Mouse (Mus musculus) forebrain, embryonic 14.5 days (tissue): ENCODE measurements around the gene Lipo1. TPM values are rescaled to one million over a fixed set of nuclear protein-coding genes. Genes with fewer than 3 reads are reported as not detected.
"Not testable (repeated sequence)": the region's sequence is repeated elsewhere in the genome, so short reads cannot be mapped to it uniquely, and the experiment has no call there.

Experiments
- ATAC-seq: fragments of 200-750 bp; cut with Nextera tagmentation; 2 replicates; pipeline ENCODE4 v1.8.0; 2017; ENCODE audit warnings: mild to moderate bottlenecking, moderate library complexity
- DNase-seq: peaks from one replicate; pipeline ENCODE4 v3.0.0-alpha.2; 2015; ENCODE audit warnings: low spot score
- H3K27ac ChIP-seq: fragments of 300-500 bp; sonication (generic); 2 replicates; pipeline ENCODE4 v1.5.1; 2014; ENCODE audit warnings: low read depth, mild to moderate bottlenecking, control low read depth, low read length, moderate library complexity
- H3K27me3 ChIP-seq: fragments of 300-500 bp; sonication (generic); replicated peaks from 2 replicates; pipeline ENCODE4 v1.6.1; 2014; ENCODE audit warnings: low read length, control low read depth, mixed read lengths; ENCODE audit not compliant: control insufficient read depth, insufficient read depth
- H3K36me3 ChIP-seq: fragments of 300-500 bp; sonication (generic); 2 replicates; pipeline ENCODE4 v1.6.1; 2014; ENCODE audit warnings: low read length, control low read depth; ENCODE audit not compliant: control insufficient read depth, insufficient read depth
- H3K4me1 ChIP-seq: fragments of 300-500 bp; sonication (generic); 2 replicates; pipeline ENCODE4 v1.6.1; 2014; ENCODE audit warnings: antibody characterized with exemption, low read length, control low read depth; ENCODE audit not compliant: control insufficient read depth, insufficient read depth
- H3K4me2 ChIP-seq: fragments of 300-500 bp; sonication (generic); 2 replicates; pipeline ENCODE4 v1.6.1; 2014; ENCODE audit warnings: mild to moderate bottlenecking, control low read depth, low read length
- H3K4me3 ChIP-seq: fragments of 300-500 bp; sonication (generic); 2 replicates; pipeline ENCODE4 v1.5.1; 2014; ENCODE audit warnings: low read depth, low read length, control low read depth
- H3K9ac ChIP-seq: fragments of 300-500 bp; sonication (generic); 2 replicates; pipeline ENCODE4 v1.6.1; 2014; ENCODE audit warnings: mild to moderate bottlenecking, low read length, control low read depth, moderate library complexity
- H3K9me3 ChIP-seq: fragments of 300-500 bp; sonication (generic); replicated peaks from 2 replicates; pipeline ENCODE4 v1.6.1; 2016; ENCODE audit warnings: low read length, control low read depth, mixed read lengths; ENCODE audit not compliant: control insufficient read depth
- WGBS: fragments of 180-500 bp; shearing (Covaris S2); extraction: QIAGEN DNeasy Blood & Tissue Kit; methylation state at CpG from one replicate; pipeline ENCODE4 v1.1.7; 2014; 5-methylcytosine and 5-hydroxymethylcytosine counted together
- polyA plus RNA-seq: library from polyadenylated mRNA; unstranded; fragments of >200 nt; fragmentation: Nextera tagmentation; extraction: Ambion mirVana; gene quantifications from 2 replicates; pipeline ENCODE4 v1.2.1, GENCODE M21; 2014

Gene Lipo1
- not detected in 2 replicates for polyA plus RNA-seq

GRCm38 (mm10) chr19:33787359-33787758 is at the start of gene Lipo1:
TSS of gene Lipo1 (minus strand) at chr19:33787459.
- not testable (repeated sequence) for H3K27ac ChIP-seq, H3K4me2 ChIP-seq, DNase-seq, H3K27me3 ChIP-seq, H3K4me1 ChIP-seq, ATAC-seq, H3K36me3 ChIP-seq, H3K4me3 ChIP-seq, H3K9ac ChIP-seq, H3K9me3 ChIP-seq

DNA sequence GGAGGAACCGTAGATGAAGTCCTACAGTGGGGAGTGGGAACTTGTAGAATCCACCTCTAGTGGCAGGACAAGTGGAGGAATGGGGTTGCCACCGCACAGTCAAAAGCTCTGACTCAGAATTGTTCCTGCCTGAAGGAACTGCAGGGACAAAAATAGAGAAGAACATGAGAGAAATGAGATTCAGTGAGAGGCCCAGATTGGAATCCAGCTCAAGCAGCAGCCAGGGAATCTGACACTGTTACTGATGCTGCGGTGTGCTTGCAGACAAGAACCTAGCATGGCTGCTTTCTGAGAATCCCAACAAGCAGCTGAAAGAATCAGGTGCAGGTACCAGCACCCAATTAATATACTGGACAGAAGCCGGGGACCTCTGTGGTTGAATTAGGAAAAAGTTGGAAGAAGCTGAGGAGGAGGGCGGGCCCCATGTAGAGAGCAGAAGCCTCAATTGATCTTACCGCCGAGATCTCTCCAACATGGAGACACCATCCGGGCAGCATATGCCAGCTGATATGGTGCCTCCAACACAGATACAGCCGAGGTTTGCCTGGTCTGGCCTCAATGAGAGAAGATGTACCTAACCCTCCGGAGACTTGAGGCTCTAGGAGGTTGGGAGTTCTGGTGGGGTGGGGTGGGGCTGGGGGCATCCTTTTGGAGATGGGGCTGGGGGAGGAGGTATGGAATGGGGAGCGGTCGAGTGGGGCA is 532 bp downstream of the Lipo1 start:
- H3K4me1 ChIP-seq = no peaks in the 10 kb centered on the region
- H3K9ac ChIP-seq = no peak overlapping the region
- no peak overlapping the region for H3K4me3 ChIP-seq
- WGBS = 88% methylated on average over 12 of the region's 12 CpGs
- H3K4me2 ChIP-seq = no peak overlapping the region
- ATAC-seq (no peak), DNase-seq (no peak)
- H3K9me3 ChIP-seq = no peaks in the 10 kb centered on the region
- no peaks in the 10 kb centered on the region for H3K27me3 ChIP-seq
- H3K36me3 ChIP-seq = no peaks in the 10 kb centered on the region
- no peak overlapping the region for H3K27ac ChIP-seq

GRCm38 (mm10) chr19:33761287-33762086 is 25.8 kb downstream of the Lipo1 start, which contains the start of gene Lipo3:
TSS of gene Lipo3 (minus strand) at chr19:33761951.
- H3K9ac ChIP-seq, H3K4me1 ChIP-seq, H3K9me3 ChIP-seq, H3K27me3 ChIP-seq, H3K36me3 ChIP-seq, H3K27ac ChIP-seq, H3K4me3 ChIP-seq: not testable (repeated sequence)
- peak within 1 kb of the TSS; percentile 12; the same call in 1 of the 2 replicates for H3K4me2 ChIP-seq
- DNase-seq (peak; percentile 3), ATAC-seq (peak; percentile 98)
- WGBS = 37% methylated on average over 12 of the region's 41 CpGs

DNA sequence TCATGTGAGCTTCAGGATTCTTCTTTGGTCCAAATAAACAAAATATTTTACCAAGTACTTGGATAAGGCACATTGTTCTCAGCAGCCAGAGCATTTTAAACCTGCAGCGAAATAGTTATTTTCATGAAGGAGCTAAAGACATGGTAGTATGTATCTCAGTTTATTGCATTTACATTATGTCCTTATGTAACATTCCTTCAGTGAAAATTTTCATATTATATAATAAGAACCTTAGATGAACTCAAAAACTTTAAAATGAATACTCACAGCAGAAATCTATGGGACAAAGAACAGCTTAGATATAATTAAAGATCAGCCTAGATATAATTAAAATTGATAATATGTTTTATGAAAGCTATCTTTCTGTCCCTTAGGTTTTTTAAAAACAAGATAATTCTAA is 36.0 kb downstream of the Lipo1 start, which contains the start of gene Lipo2:
Gene Lipo2 (minus strand): TSS at position 101 of the 400 bp plus-strand sequence.
- not testable (repeated sequence) for H3K4me3 ChIP-seq, H3K4me2 ChIP-seq, H3K9me3 ChIP-seq, H3K4me1 ChIP-seq, DNase-seq, H3K27ac ChIP-seq, ATAC-seq, H3K9ac ChIP-seq, H3K36me3 ChIP-seq, H3K27me3 ChIP-seq
- WGBS = 100% methylated on average over 1 of the region's 1 CpGs

Other genes starting within 250 kb of the Lipo1 start
- gene Gm8978, start 162.2 kb downstream of the Lipo1 start, polyA plus RNA-seq = not detected in 2 replicates
- gene Lipo2, start 36.1 kb downstream of the Lipo1 start, polyA plus RNA-seq = 0.56 TPM in 2 replicates
- 14.4 and 16.1 TPM in 2 replicates for gene Lipo3, start 25.5 kb downstream of the Lipo1 start, polyA plus RNA-seq
- gene Lipf, start 173.7 kb upstream of the Lipo1 start, polyA plus RNA-seq = not detected in 2 replicates
- gene Lipk, start 220.8 kb upstream of the Lipo1 start, polyA plus RNA-seq = not detected in 2 replicates